Mouse (Mus musculus) intestine, postnatal 0 days (tissue): Measurements from ENCODE around the gene Actr1a. TPM values are rescaled to one million over a fixed set of nuclear protein-coding genes. Genes with fewer than 3 reads are reported as not detected.

ENCODE experiments used
- ATAC-seq: fragments of 200-750 bp; cut with Nextera tagmentation; 2 replicates; pipeline ENCODE4 v1.8.0; 2017; ENCODE audit warnings: mild to moderate bottlenecking, moderate TSS enrichment, moderate library complexity
- H3K27ac ChIP-seq: fragments of 300-500 bp; sonication (generic); 2 replicates; pipeline ENCODE4 v1.5.1; 2014; ENCODE audit warnings: mild to moderate bottlenecking, low read depth, low read length, moderate library complexity
- H3K27me3 ChIP-seq: fragments of 300-500 bp; sonication (generic); replicated peaks from 2 replicates; pipeline ENCODE4 v1.6.1; 2014; ENCODE audit warnings: low read length, mixed read lengths; ENCODE audit not compliant: control insufficient read depth, insufficient read depth
- H3K36me3 ChIP-seq: fragments of 300-500 bp; sonication (generic); 2 replicates; pipeline ENCODE4 v1.6.1; 2014; ENCODE audit warnings: mild to moderate bottlenecking, moderate library complexity; ENCODE audit not compliant: control insufficient read depth, insufficient read depth
- H3K4me1 ChIP-seq: fragments of 300-500 bp; sonication (generic); replicated peaks from 2 replicates; pipeline ENCODE4 v1.6.1; 2014; ENCODE audit warnings: antibody characterized with exemption, low read length, mixed read lengths; ENCODE audit not compliant: control insufficient read depth, insufficient read depth
- H3K4me2 ChIP-seq: fragments of 300-500 bp; sonication (generic); replicated peaks from 2 replicates; pipeline ENCODE4 v1.6.1; 2014; ENCODE audit warnings: low read depth, mild to moderate bottlenecking, moderate library complexity
- H3K4me3 ChIP-seq: fragments of 300-500 bp; sonication (generic); 2 replicates; pipeline ENCODE4 v1.5.1; 2014; ENCODE audit warnings: low read depth, low read length
- H3K9ac ChIP-seq: fragments of 300-500 bp; sonication (generic); 2 replicates; pipeline ENCODE4 v1.6.1; 2014; ENCODE audit warnings: mild to moderate bottlenecking, low read depth, low read length
- H3K9me3 ChIP-seq: fragments of 300-500 bp; sonication (generic); 2 replicates; pipeline ENCODE4 v1.6.1; 2016; ENCODE audit warnings: mixed run types; ENCODE audit not compliant: control insufficient read depth
- CTCF ChIP-seq: sonication (generic); IDR thresholded peaks from 2 replicates; pipeline ENCODE4 v1.5.1; 2016; ENCODE audit warnings: low read depth, mild to moderate bottlenecking, control low read depth, antibody characterized with exemption, moderate library complexity
- WGBS: fragments of 180-500 bp; shearing (Covaris S2); extraction: QIAGEN DNeasy Blood & Tissue Kit; methylation state at CpG from one replicate; pipeline ENCODE4 v1.1.7; 2014; 5-methylcytosine and 5-hydroxymethylcytosine counted together
- polyA plus RNA-seq: library from polyadenylated mRNA; unstranded; fragments of >200 nt; fragmentation: Nextera tagmentation; extraction: Ambion mirVana; gene quantifications from 2 replicates; pipeline ENCODE4 v1.2.1, GENCODE M21; 2015

The Actr1a gene
- polyA plus RNA-seq, 1 experiment from 2014 or later: 100 TPM

DNA sequence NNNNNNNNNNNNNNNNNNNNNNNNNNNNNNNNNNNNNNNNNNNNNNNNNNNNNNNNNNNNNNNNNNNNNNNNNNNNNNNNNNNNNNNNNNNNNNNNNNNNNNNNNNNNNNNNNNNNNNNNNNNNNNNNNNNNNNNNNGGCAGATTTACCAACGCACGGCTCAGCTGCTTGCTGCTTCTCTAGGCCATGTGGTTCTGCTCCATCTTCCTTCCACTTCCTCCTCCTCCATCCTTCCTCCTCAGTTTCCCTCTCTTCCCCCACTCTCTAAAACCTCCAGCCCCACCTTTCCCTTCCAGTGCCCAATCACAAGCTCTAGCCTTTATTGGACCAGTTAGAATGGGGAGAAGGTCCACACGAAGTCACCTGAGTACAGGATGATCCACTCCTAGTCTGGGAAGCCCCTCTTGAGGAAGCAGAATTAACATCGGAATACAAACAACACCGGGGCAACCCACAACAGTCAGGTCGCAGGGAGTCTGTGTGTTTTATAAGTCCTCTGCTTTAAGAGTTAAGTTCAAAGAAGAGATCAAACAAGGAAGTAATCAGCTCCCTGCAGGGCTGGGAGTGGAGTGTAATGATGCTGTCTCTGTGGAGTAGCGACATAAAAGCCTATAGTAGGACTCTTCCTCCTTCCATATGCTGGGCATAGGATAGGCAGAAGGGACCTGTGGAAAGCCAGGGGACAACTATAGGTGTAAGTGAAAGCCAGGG is 50.7 kb downstream of the Actr1a start:
- Histone ChIP-seq H3K4me3 (no peak overlapping the region), H3K4me1 (no peaks in the 10 kb centered on the region), H3K4me2 (no peak overlapping the region), H3K9ac (no peak overlapping the region), H3K9me3 (no peaks in the 10 kb centered on the region), H3K27ac (peak overlapping the region; percentile 21; the same call in 1 of the 2 replicates), H3K27me3 (no peaks in the 10 kb centered on the region), H3K36me3 (no peaks in the 10 kb centered on the region; the same call in 1 of the 2 replicates)
- ATAC-seq: no peak
- WGBS: 18% methylated on average over 7 of the region's 7 CpGs
- no peak for TF ChIP-seq CTCF

DNA sequence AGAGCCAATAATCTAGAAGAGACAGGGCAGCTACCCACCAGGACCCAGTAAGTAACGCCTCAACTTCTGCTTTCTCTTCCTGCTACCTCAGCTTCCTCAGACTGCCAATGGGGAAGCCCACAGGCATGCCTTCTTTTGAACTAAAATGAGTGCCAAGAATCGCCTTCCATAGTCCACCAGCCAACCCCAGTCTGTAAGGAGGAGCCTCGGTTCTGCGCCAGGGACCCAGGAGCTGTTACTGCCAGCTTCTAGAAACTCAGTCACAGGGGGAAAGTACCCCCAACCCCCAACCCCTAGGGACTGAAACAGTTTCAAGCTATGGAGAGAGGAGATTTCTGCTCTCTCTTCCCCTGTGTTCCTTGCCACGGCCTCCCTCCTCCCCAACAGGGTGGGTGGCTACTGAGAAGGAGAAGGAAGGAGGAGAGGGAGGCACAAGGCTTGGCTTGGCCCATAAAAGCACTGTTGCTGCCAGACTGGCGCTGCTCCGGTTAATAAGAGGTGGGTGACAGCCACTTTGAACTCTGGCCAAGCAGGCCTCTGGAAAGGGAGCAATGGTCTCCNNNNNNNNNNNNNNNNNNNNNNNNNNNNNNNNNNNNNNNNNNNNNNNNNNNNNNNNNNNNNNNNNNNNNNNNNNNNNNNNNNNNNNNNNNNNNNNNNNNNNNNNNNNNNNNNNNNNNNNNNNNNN is 56.1 kb downstream of the Actr1a start:
- Histone ChIP-seq H3K27me3 (no peaks in the 10 kb centered on the region), H3K9me3 (no peaks in the 10 kb centered on the region), H3K27ac (no peak overlapping the region; the same call in 1 of the 2 replicates), H3K36me3 (no peaks in the 10 kb centered on the region), H3K4me1 (0 out of 2 replicates have a peak, but pooled peaks cover 12% of the 10 kb centered on the region), H3K9ac (no peak overlapping the region), H3K4me3 (no peak overlapping the region), H3K4me2 (peak overlapping the region; percentile 85; the same call in 1 of the 2 replicates)
- ATAC-seq: no peak
- 65% methylated on average over 7 of the region's 7 CpGs for WGBS
- TF ChIP-seq CTCF: no peak

DNA sequence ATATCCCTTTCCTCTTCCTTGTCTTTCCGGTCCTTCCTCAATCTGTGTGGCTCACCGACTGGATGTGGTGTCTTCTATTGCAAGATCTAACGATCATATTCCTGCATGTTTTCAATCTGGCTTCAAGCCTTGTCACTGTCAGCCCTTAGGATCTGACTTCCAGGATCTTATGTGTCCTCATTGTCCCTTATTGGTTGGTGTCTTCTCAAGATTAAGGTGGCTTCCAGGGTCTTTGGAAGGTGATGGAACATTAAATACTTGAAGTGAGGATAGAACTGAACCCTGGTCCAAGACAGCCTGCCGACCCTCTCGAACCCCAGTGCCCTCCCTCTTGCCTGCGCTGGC is 56.6 kb downstream of the Actr1a start:
- Histone ChIP-seq H3K9ac (no peak overlapping the region; the same call in 1 of the 2 replicates), H3K4me1 (0 out of 2 replicates have a peak, but pooled peaks cover 12% of the 10 kb centered on the region), H3K4me2 (peak overlapping the region; percentile 85), H3K9me3 (no peaks in the 10 kb centered on the region), H3K27ac (no peak overlapping the region), H3K36me3 (no peaks in the 10 kb centered on the region), H3K27me3 (no peaks in the 10 kb centered on the region), H3K4me3 (peak overlapping the region; percentile 80)
- no peak; the same call in 1 of the 2 replicates for ATAC-seq
- no peak for TF ChIP-seq CTCF
- WGBS: 49% methylated on average over 6 of the region's 6 CpGs

- Histone ChIP-seq H3K4me3 (peak within 1 kb of the TSS; percentile 80), H3K4me1 (0 out of 2 replicates have a peak, but pooled peaks cover 12% of the 10 kb centered on the region), H3K27ac (no peak within 1 kb of the TSS; the same call in 1 of the 2 replicates), H3K36me3 (no peaks in the 10 kb centered on the region), H3K9me3 (no peaks in the 10 kb centered on the region), H3K9ac (peak within 1 kb of the TSS; percentile 73), H3K4me2 (peak within 1 kb of the TSS; percentile 85), H3K27me3 (no peaks in the 10 kb centered on the region)
- peak; percentile 81 for ATAC-seq
- under 1% methylated on average over 31 of the region's 31 CpGs for WGBS
- peak; percentile 74 for TF ChIP-seq CTCF
Observed at GRCm38 (mm10) chr19:46338331-46338936, 57.1 kb downstream of the Actr1a start, which contains the start of gene Cuedc2. Gene Cuedc2, minus strand, starts transcription at chr19:46338702.

GRCm38 (mm10) chr19:46337719-46338330 is 57.7 kb downstream of the Actr1a start:
- Histone ChIP-seq H3K9me3 (no peaks in the 10 kb centered on the region), H3K9ac (peak overlapping the region; percentile 73), H3K27me3 (no peaks in the 10 kb centered on the region), H3K4me2 (peak overlapping the region; percentile 85), H3K27ac (no peak overlapping the region), H3K4me1 (0 out of 2 replicates have a peak, but pooled peaks cover 12% of the 10 kb centered on the region), H3K4me3 (peak overlapping the region; percentile 80), H3K36me3 (no peaks in the 10 kb centered on the region)
- no peak for TF ChIP-seq CTCF
- WGBS: 29% methylated on average over 15 of the region's 15 CpGs
- ATAC-seq: no peak

GRCm38 (mm10) chr19:46333906-46334305 is 61.6 kb downstream of the Actr1a start:
- 88% methylated on average over 3 of the region's 3 CpGs for WGBS
- Histone ChIP-seq H3K9ac (no peak overlapping the region), H3K4me1 (peaks cover 17% of the 10 kb centered on the region; the same call in 1 of the 2 replicates), H3K4me3 (no peak overlapping the region), H3K36me3 (peaks cover 22% of the 10 kb centered on the region), H3K4me2 (no peak overlapping the region), H3K9me3 (no peaks in the 10 kb centered on the region), H3K27ac (no peak overlapping the region), H3K27me3 (no peaks in the 10 kb centered on the region)
- ATAC-seq: no peak
- no peak for TF ChIP-seq CTCF
